Mouse (Mus musculus) heart, adult 2 months (tissue): Measurements from ENCODE around the gene Art3.

Experiments used
- EP300 ChIP-seq: fragments of 200-500 bp; IDR thresholded peaks from 2 replicates; pipeline ENCODE4 v1.6.1; 2011; ENCODE audit warnings: low read depth, low read length, control low read depth; ENCODE audit not compliant: insufficient read depth
- POLR2A ChIP-seq: fragments of 200-500 bp; IDR thresholded peaks from 2 replicates; pipeline ENCODE4 v1.6.1; 2011; ENCODE audit warnings: mild to moderate bottlenecking, low read depth, low read length, control low read depth; ENCODE audit not compliant: insufficient read depth

DNA sequence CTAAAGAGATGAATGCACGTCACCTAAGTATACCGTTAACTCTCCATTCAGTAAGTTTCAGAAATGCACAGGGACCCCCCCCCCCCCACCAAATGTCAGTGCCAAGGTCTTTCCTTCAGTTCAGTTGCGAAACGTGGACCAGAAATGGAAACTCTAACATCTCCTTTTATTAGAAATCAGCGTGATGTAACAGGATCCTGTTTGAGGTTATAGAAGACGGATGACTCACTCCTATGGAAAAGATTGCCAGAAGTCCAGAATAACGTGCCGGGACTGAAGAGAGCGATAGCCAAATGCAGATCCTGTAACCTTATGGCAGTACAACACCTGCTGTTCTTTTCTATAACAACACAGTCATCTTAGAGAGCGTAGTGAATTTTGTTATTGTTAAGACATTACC lies 36.8 kb downstream of the Art3 start:
- TF ChIP-seq POLR2A, result no peak
- TF ChIP-seq EP300, result no peak
